Mouse (Mus musculus) lung, adult 2 months (tissue): ENCODE data around the gene Hirip3. TPM values are rescaled to one million over a fixed set of nuclear protein-coding genes. Genes with fewer than 3 reads are reported as not detected.
A peak's percentile ranks its signal among the peaks of the same experiment; 100 is the strongest.

ENCODE experiments used
- DNase-seq: peaks from one replicate; pipeline ENCODE4 v3.0.0; 2022
- H3K4me1 ChIP-seq: fragments of 200-500 bp; 2 replicates; pipeline ENCODE4 v1.6.1; 2011; ENCODE audit warnings: low read length; ENCODE audit not compliant: control insufficient read depth, insufficient read depth
- H3K4me3 ChIP-seq: fragments of 200-500 bp; replicated peaks from 2 replicates; pipeline ENCODE3; 2011; ENCODE audit warnings: low read depth, mild to moderate bottlenecking, control low read depth, low read length; ENCODE audit errors: extremely low read depth
- CTCF ChIP-seq: fragments of 200-500 bp; IDR thresholded peaks from 2 replicates; pipeline ENCODE4 v1.5.1; 2011; ENCODE audit warnings: mild to moderate bottlenecking, low read length, control low read depth; ENCODE audit not compliant: insufficient read depth
- POLR2A ChIP-seq: fragments of 200-500 bp; IDR thresholded peaks from 2 replicates; pipeline ENCODE4 v1.6.1; 2011; ENCODE audit warnings: low read depth, mild to moderate bottlenecking, control low read depth, low read length, borderline replicate concordance; ENCODE audit errors: extremely low read depth
- WGBS: fragments of 180-500 bp; shearing (Covaris S2); methylation state at CpG from one replicate; pipeline ENCODE4 v1.1.7; 2018; 5-methylcytosine and 5-hydroxymethylcytosine counted together
- polyA plus RNA-seq: library from polyadenylated mRNA; depleted of rRNA; stranded (reverse); fragments of >200 nt; gene quantifications from 2 replicates; pipeline ENCODE4 v1.2.3, GENCODE M21; 2012

Hirip3 gene
- polyA plus RNA-seq, 1 experiment = 7.5 TPM

DNA sequence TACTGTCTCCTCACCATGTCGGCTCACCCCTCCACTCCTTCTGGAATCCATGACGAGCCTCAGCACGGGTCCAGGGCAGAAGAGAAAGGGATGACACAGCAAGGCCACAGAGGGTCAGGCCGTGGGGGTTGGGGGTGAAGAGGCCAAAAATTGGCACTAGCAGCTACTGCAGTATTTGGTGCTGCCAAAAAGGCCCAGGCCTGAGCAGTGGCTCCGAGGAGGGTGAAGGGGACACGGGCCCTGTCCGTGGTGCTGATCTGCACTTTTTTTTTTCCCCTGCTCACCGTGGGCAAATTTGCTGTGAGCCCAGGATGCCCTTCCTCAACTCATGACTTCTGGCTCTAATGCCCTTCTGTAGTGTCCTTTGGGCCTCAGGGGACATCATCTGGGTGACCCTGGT lies 36.4 kb upstream of the Hirip3 start:
- no peak for TF ChIP-seq POLR2A
- no peak for TF ChIP-seq CTCF
- DNase-seq = no peak
- Histone ChIP-seq H3K4me1 (0 out of 2 replicates have a peak, but pooled peaks cover 6% of the 10 kb centered on the region), H3K4me3 (no peak overlapping the region)
- WGBS = 20% methylated on average over 8 of the region's 8 CpGs

- Histone ChIP-seq H3K4me3 (no peak overlapping the region), H3K4me1 (0 out of 2 replicates have a peak, but pooled peaks cover 6% of the 10 kb centered on the region)
- DNase-seq = no peak
- TF ChIP-seq CTCF = no peak
- TF ChIP-seq POLR2A = no peak
- 64% methylated on average over 5 of the region's 5 CpGs for WGBS
These were observed 35.8 kb upstream of the Hirip3 start for GRCm38 (mm10) chr7:126825952-126826351.

DNA sequence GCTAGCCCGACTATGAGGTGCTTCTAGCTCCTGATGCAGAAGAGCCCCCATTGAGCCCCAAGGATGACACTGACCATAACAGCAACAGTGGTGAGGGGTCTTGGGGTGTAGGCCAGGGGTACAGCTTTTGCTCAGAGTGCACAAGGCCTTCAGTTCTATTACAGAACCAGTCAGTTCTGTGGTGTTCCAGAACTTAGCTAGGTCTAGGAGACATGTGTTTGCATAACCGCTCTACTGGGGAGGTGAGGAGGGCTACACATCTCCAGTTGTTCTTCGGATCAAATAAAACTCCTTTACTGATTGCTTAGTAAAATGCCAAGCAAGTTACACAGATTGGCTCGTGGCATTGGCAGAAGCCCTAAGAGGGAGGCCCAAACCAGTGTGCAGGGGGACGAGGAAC lies 30.2 kb upstream of the Hirip3 start, which contains the start of gene 4930451I11Rik:
Gene 4930451I11Rik (minus strand): TSS at position 101 of the 400 bp plus-strand sequence.
- DNase-seq = no peak
- H3K4me3 ChIP-seq = peak within 1 kb of the TSS; percentile 25
- TF ChIP-seq CTCF = no peak
- TF ChIP-seq POLR2A = no peak
- 48% methylated on average over 5 of the region's 5 CpGs for WGBS
- no peaks in the 10 kb centered on the region for H3K4me1 ChIP-seq

DNA sequence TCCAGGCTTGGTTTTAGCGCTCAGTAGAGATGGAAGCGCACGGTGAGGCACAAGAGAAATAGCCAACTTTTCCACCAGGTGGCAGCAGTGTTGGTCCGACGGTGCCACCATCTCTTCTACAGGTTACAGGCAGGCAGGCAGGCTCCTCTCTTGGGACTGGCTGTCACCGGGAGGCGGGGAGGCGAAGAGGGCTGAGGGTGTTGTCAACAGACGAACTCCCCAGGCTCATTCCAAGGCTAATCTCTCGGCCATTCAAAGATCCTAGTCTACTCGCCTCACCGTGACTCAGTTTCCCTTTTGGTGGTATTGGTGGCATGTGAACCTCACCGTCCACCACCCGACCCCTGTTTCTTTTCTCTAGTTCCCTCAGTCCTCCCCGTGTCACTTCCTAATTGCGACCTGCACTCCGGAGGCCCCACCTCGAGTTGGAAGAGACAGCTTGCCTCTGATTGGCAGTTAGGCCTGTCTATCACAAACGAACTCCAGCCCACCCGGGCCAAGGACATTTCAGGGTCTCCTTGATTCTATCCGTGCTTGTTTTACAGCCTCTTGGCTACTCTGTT lies 29.7 kb upstream of the Hirip3 start:
- H3K4me3 ChIP-seq = peak overlapping the region; percentile 25
- peak; percentile 77 for DNase-seq
- WGBS = under 1% methylated on average over 21 of the region's 21 CpGs
- no peaks in the 10 kb centered on the region for H3K4me1 ChIP-seq
- no peak for TF ChIP-seq POLR2A
- TF ChIP-seq CTCF = peak; percentile 95

GRCm38 (mm10) chr7:126833294-126833693 lies 28.5 kb upstream of the Hirip3 start:
- H3K4me3 ChIP-seq = no peak overlapping the region
- TF ChIP-seq POLR2A (no peak), CTCF (no peak)
- no peak for DNase-seq
- H3K4me1 ChIP-seq = no peaks in the 10 kb centered on the region
- WGBS = 100% methylated on average over 1 of the region's 1 CpGs

GRCm38 (mm10) chr7:126843276-126843675 lies 18.5 kb upstream of the Hirip3 start:
- DNase-seq = no peak
- WGBS = 67% methylated on average over 9 of the region's 9 CpGs
- Histone ChIP-seq H3K4me3 (no peak overlapping the region), H3K4me1 (peaks cover 6% of the 10 kb centered on the region; the same call in 1 of the 2 replicates)
- TF ChIP-seq POLR2A (no peak), CTCF (no peak)

DNA sequence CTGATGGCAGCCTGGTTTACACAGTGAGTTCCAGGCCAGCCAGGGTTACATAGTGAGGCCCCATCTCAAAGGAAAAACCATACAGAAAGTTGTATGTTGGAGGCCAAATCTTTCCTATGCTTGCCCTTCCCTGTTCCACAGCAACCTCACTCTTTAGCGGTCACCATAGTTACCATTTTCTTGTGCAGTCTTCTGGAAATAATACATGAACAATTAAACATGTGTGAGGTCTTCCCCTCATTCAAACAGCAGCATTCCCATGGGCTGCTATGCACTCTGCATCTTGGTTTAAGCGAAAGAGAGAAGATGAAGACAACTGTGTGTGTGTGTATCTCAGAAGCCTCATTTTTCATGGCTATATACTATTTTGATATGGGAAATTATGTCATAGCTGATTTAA lies 16.3 kb upstream of the Hirip3 start:
- no peak overlapping the region for H3K4me3 ChIP-seq
- WGBS = 96% methylated on average over 2 of the region's 2 CpGs
- no peak for DNase-seq
- TF ChIP-seq CTCF (no peak), POLR2A (no peak)
- peaks cover 6% of the 10 kb centered on the region; the same call in 1 of the 2 replicates for H3K4me1 ChIP-seq

DNA sequence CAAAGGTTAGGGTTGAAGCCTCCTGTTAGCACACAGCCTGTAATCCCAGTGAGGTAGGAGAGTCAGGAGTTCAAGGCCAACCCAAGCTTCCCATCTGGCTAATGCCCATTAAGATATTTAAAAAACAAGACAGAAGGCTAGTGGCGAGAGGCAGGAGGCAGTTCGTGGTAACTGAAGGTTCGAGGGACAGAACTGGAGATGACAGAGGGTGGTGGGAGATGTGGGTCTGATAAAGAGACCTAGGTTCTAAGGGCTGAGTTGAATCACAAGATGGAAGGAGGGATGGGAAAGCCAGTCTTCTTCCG lies 14.7 kb upstream of the Hirip3 start, which contains the start of gene Doc2a:
Gene Doc2a (plus strand): TSS at position 301 of the 305 bp plus-strand sequence.
- TF ChIP-seq CTCF = no peak
- no peak for TF ChIP-seq POLR2A
- WGBS = 49% methylated on average over 4 of the region's 4 CpGs
- Histone ChIP-seq H3K4me1 (peaks cover 6% of the 10 kb centered on the region; the same call in 1 of the 2 replicates), H3K4me3 (peak within 1 kb of the TSS; percentile 51)
- no peak for DNase-seq

DNA sequence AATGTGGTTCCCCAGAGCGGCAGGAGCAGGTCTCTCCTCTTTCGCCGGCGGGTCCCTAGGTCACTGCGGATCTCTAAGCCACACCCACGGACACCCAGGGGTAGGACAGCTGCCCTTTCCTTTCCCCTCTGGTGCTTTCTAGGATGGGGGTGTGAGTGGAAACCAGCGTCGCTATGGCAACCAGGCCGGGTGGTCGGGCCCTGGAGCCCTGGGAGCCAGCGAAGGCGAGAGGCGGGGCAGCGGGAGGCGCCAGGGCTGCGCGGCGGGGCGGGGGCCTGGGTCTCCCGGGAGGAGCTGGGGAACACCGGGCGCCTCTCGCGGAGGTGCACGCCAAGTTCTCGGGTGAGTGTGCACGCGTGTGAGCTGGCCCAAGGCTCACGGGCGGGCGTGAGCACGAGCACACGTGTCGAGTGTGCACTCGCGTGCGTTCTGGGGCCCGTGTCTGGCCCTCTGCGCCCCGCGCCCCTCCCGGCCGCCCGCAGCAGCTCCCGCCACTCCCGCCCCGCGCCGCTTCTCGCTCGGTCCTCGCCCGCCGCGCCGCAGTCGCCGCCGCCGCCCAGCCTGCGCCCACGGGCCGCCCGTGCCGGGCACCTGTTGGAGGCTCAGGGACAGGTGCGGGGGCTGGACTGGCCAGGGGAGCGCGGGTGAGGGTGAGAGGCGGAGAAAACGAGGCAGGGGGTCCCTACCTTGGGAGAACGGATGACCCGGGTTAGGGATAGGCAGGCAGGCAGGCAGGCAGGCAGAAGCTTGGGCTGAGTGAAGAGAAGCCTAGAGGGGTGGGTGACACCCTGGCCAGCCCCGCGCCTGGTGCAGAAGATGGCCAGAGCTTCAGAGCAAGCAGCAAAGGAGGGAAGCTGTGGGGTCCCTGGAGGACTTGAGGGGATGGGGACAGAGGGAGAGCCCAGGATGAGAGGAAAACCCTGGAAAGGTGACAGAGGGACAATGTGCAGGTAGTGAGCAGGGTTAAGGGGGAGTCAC lies 14.1 kb upstream of the Hirip3 start:
- H3K4me3 ChIP-seq = peak overlapping the region; percentile 51
- 2% methylated on average over 70 of the region's 74 CpGs for WGBS
- H3K4me1 ChIP-seq = peaks cover 6% of the 10 kb centered on the region; the same call in 1 of the 2 replicates
- DNase-seq = no peak
- TF ChIP-seq CTCF (no peak), POLR2A (no peak)

DNA sequence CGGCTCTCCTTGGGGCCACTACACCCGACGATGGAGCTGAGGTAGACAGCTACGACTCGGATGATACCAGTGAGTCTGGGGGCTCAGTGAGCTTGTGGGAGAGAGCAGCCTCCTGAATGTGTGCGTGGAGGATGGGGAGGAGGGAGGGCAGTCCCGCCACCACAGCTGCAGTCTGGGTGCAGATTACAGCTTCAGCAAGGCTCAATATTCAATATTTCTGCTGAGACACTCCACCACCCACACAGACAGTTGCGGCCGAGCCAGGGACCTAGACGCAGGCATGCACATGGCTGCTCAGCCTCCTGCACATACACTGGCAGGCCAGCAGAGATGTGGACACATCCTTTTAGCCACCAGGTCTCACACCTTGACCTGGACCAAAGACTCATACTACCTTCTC lies 13.0 kb upstream of the Hirip3 start:
- 32% methylated on average over 10 of the region's 10 CpGs for WGBS
- H3K4me3 ChIP-seq = no peak overlapping the region
- TF ChIP-seq POLR2A (no peak), CTCF (no peak)
- H3K4me1 ChIP-seq = peaks cover 6% of the 10 kb centered on the region; the same call in 1 of the 2 replicates
- no peak for DNase-seq
